Mouse (Mus musculus) ES-E14 (cell line): ENCODE data around the gene Cdc42.

Experiments
- CHD2 ChIP-seq: IDR thresholded peaks from 2 replicates; pipeline ENCODE4 v1.6.1; 2014; ENCODE audit warnings: mild to moderate bottlenecking, low read depth, low read length, inconsistent platforms
- HCFC1 ChIP-seq: IDR thresholded peaks from 2 replicates; pipeline ENCODE4 v1.6.1; 2012; ENCODE audit warnings: low read length, inconsistent platforms, borderline replicate concordance; ENCODE audit not compliant: insufficient read depth
- MAFK ChIP-seq: IDR thresholded peaks from 2 replicates; pipeline ENCODE4 v1.6.1; 2014; ENCODE audit warnings: mild to moderate bottlenecking, low read depth, low read length, inconsistent platforms; ENCODE audit not compliant: insufficient read depth
- ZC3H11A ChIP-seq: IDR thresholded peaks from 2 replicates; pipeline ENCODE4 v1.6.1; 2012; ENCODE audit warnings: low read depth, mild to moderate bottlenecking, inconsistent platforms, low read length, borderline replicate concordance
- ZNF384 ChIP-seq: IDR thresholded peaks from 2 replicates; pipeline ENCODE4 v1.6.1; 2012; ENCODE audit warnings: low read depth, low read length, inconsistent platforms

- TF ChIP-seq CHD2 (no peak), ZC3H11A (no peak), HCFC1 (no peak), MAFK (no peak), ZNF384 (no peak)
Observed at GRCm38 (mm10) chr4:137326494-137326893, 31.0 kb downstream of the Cdc42 start.
